Mouse (Mus musculus) limb, embryonic 13.5 days (tissue): ENCODE measurements around the gene Pdcd4. TPM values are rescaled to one million over a fixed set of nuclear protein-coding genes. Genes with fewer than 3 reads are reported as not detected.
A peak's percentile ranks its signal among the peaks of the same experiment; 100 is the strongest.

Source experiments
- ATAC-seq: fragments of 200-750 bp; cut with Nextera tagmentation; 2 replicates; pipeline ENCODE4 v1.8.0; 2017; ENCODE audit warnings: low read depth, moderate number of reproducible peaks, moderate TSS enrichment; ENCODE audit not compliant: low FRiP score
- H3K27ac ChIP-seq: fragments of 300-500 bp; sonication (generic); 2 replicates; pipeline ENCODE4 v1.5.1; 2015; ENCODE audit warnings: inconsistent platforms, mild to moderate bottlenecking, moderate library complexity
- H3K27me3 ChIP-seq: fragments of 300-500 bp; sonication (generic); 2 replicates; pipeline ENCODE4 v1.6.1; 2015; ENCODE audit warnings: mild to moderate bottlenecking, inconsistent platforms
- H3K36me3 ChIP-seq: fragments of 300-500 bp; sonication (generic); 2 replicates; pipeline ENCODE4 v1.6.1; 2015; ENCODE audit warnings: inconsistent platforms, mild to moderate bottlenecking, moderate library complexity
- H3K4me1 ChIP-seq: fragments of 300-500 bp; sonication (generic); 2 replicates; pipeline ENCODE4 v1.6.1; 2015; ENCODE audit warnings: inconsistent platforms
- H3K4me2 ChIP-seq: fragments of 300-500 bp; sonication (generic); replicated peaks from 2 replicates; pipeline ENCODE4 v1.6.1; 2015; ENCODE audit warnings: inconsistent platforms, mild to moderate bottlenecking, moderate library complexity
- H3K4me3 ChIP-seq: fragments of 300-500 bp; sonication (generic); 2 replicates; pipeline ENCODE4 v1.5.1; 2015; ENCODE audit warnings: moderate library complexity, mild to moderate bottlenecking, inconsistent platforms
- H3K9ac ChIP-seq: fragments of 300-500 bp; sonication (generic); 2 replicates; pipeline ENCODE4 v1.6.1; 2015; ENCODE audit warnings: mild to moderate bottlenecking, inconsistent platforms
- H3K9me3 ChIP-seq: fragments of 300-500 bp; sonication (generic); 2 replicates; pipeline ENCODE4 v1.6.1; 2016; ENCODE audit warnings: inconsistent platforms
- WGBS: fragments of 180-500 bp; shearing (Covaris S2); methylation state at CpG from one replicate; pipeline ENCODE4 v1.1.7; 2015; 5-methylcytosine and 5-hydroxymethylcytosine counted together
- polyA plus RNA-seq: library from polyadenylated mRNA; unstranded; fragments of >200 nt; fragmentation: Nextera tagmentation; extraction: Ambion mirVana; gene quantifications from 2 replicates; pipeline ENCODE4 v1.2.1, GENCODE M21; 2015

Gene Pdcd4
- polyA plus RNA-seq, 1 experiment from 2014 or later: 119 TPM

- H3K27ac ChIP-seq: no peak overlapping the region; the same call in 1 of the 2 replicates
- H3K27me3 ChIP-seq: no peaks in the 10 kb centered on the region
- no peak overlapping the region for H3K9ac ChIP-seq
- H3K4me1 ChIP-seq: peaks cover 33% of the 10 kb centered on the region
- H3K9me3 ChIP-seq: no peaks in the 10 kb centered on the region
- peak; percentile 42; the same call in 1 of the 2 replicates for ATAC-seq
- peak overlapping the region; percentile 28 for H3K4me2 ChIP-seq
- 18% methylated on average over 9 of the region's 9 CpGs for WGBS
- H3K36me3 ChIP-seq: no peaks in the 10 kb centered on the region
- H3K4me3 ChIP-seq: no peak overlapping the region
Measured at GRCm38 (mm10) chr19:53859149-53859548, 32.9 kb upstream of the Pdcd4 start.

DNA sequence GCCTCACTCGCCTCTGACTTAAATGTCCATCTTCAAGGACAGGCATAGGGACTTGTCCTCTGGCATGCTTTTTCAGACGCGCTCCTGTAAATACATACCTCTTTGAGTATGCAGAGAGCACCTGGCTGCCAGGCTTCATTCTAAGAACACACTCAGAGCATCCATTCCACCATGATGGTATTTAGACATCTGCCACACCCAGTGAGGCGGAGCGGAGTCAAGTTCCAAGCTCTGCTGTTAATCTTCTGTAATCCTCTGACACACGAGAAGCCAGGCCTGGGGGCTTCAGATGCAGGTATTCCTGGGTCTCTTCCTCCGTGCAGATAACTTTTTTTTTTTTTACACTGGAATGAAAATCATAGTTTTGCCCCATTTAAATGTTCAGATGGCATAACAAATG, 32.4 kb upstream of the Pdcd4 start:
- peak overlapping the region; percentile 28 for H3K4me2 ChIP-seq
- H3K27ac ChIP-seq: no peak overlapping the region; the same call in 1 of the 2 replicates

DNA sequence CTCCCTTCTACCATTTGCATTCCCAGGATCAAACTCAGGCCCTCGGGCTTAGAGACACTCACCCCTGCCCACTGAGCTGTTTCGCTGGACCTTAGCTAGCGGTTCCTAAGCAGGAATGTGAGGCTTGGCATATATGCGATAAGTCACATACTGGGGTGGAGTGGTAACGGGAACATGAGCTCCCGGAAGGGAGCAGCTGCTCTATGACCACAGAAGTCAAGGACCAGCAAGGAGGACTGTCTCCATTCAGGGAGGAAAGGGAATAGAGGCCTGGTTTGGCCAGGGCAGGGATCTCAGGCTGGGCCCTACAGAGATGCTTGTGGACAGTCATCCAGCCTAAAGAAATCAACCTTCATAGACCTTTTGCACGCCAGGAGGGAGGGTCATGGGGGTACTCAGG, 30.7 kb upstream of the Pdcd4 start:
- WGBS: 75% methylated on average over 7 of the region's 7 CpGs
- H3K9ac ChIP-seq: no peak overlapping the region
- H3K4me1 ChIP-seq: peaks cover 32% of the 10 kb centered on the region
- no peak for ATAC-seq
- H3K27ac ChIP-seq: no peak overlapping the region
- H3K36me3 ChIP-seq: no peaks in the 10 kb centered on the region
- H3K4me2 ChIP-seq: no peak overlapping the region
- H3K27me3 ChIP-seq: no peaks in the 10 kb centered on the region
- H3K4me3 ChIP-seq: no peak overlapping the region
- H3K9me3 ChIP-seq: no peaks in the 10 kb centered on the region

More for the DNA sequence above, 32.4 kb upstream of the Pdcd4 start:
- Histone ChIP-seq H3K4me3 (no peak overlapping the region), H3K9me3 (no peaks in the 10 kb centered on the region), H3K4me1 (peaks cover 32% of the 10 kb centered on the region), H3K36me3 (no peaks in the 10 kb centered on the region), H3K9ac (no peak overlapping the region), H3K27me3 (no peaks in the 10 kb centered on the region)
- ATAC-seq: no peak
- WGBS: 42% methylated on average over 7 of the region's 7 CpGs

DNA sequence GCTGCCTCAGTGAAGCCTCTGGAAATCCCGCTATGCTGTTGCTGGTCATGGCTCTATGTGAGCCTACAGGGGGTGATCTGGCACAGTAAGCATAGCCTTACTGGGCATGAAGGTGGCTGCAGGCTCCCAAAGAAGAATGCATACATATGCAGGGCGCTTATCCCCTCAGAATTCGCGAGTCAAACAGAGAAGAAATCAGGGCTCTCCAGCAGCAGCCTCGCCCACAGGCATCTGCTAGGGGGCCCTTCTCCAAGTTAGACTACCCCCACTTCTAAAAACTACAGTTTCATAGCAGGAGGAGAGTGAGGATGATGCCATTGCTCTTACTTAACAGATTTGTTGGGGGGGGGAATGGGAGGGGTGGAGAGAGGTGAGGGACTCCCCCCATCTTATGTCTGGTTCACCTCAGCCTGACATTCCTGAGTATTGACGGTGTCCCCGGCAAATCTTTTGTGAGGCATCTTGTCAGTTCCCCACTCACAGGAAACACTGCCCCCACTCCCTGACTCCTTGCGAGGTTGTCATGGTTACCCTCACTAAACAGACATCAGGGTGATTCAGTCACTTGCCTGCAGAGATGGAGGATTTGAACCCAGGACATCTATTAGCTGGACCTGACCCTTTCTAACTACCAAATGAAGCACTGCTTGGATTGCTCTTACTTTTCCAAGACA, 29.3 kb upstream of the Pdcd4 start:
- H3K27ac ChIP-seq: no peak overlapping the region

DNA sequence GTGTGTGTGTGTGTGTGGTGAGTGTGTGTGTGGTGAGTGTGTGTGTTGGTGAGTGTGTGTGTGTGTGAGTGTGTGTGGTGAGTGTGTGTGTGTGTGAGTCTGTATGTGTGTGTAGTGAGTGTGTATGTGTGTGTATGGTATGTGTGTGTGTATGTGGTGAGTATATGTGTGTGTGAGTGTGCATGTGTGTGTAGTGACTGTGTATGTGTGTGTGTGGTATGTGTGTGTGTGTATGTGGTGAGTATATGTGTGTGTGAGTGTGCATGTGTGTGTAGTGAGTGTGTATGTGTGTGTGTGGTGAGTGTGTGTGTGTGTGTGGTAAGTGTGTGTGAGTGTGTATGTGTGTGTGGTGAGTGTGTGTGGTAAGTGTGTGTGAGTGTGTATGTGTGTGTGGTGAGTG, 24.8 kb upstream of the Pdcd4 start:
- no peaks in the 10 kb centered on the region for H3K36me3 ChIP-seq
- H3K4me1 ChIP-seq: no peaks in the 10 kb centered on the region
- H3K4me2 ChIP-seq: no peak overlapping the region
- H3K9me3 ChIP-seq: no peaks in the 10 kb centered on the region
- ATAC-seq: no peak
- H3K9ac ChIP-seq: no peak overlapping the region
- H3K4me3 ChIP-seq: no peak overlapping the region
- no peaks in the 10 kb centered on the region for H3K27me3 ChIP-seq
- no peak overlapping the region for H3K27ac ChIP-seq

More for the DNA sequence above, 29.3 kb upstream of the Pdcd4 start:
- H3K4me1 ChIP-seq: peaks cover 23% of the 10 kb centered on the region
- no peak overlapping the region for H3K9ac ChIP-seq
- H3K4me2 ChIP-seq: no peak overlapping the region
- ATAC-seq: no peak
- no peaks in the 10 kb centered on the region for H3K9me3 ChIP-seq
- no peaks in the 10 kb centered on the region for H3K27me3 ChIP-seq
- H3K36me3 ChIP-seq: no peaks in the 10 kb centered on the region
- 76% methylated on average over 8 of the region's 8 CpGs for WGBS
- H3K4me3 ChIP-seq: no peak overlapping the region

GRCm38 (mm10) chr19:53868125-53868524, 23.9 kb upstream of the Pdcd4 start:
- 80% methylated on average over 6 of the region's 6 CpGs for WGBS
- Histone ChIP-seq H3K36me3 (no peaks in the 10 kb centered on the region), H3K27ac (no peak overlapping the region), H3K4me1 (no peaks in the 10 kb centered on the region), H3K4me3 (no peak overlapping the region), H3K27me3 (no peaks in the 10 kb centered on the region), H3K4me2 (no peak overlapping the region), H3K9me3 (no peaks in the 10 kb centered on the region), H3K9ac (no peak overlapping the region)
- no peak for ATAC-seq

DNA sequence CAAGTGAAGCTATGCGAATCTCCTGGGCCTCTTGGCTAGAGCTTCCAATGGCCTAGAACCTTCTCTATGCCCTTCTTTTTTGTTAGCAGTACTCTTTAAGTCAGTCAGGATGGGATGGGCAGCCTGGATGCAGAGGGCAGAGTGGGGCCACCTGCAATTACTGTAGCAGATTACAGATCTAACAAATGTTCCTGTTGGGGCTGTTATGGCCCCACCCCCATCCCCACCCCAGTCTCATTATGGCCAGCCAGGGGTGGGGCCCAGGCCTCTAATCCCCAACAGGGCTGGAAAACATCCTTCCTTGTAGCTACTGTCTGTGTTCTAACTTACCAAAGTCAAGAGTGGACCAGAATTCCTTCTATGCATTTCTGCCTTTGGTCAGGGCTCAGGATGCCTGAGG, 23.2 kb upstream of the Pdcd4 start:
- H3K36me3 ChIP-seq: no peaks in the 10 kb centered on the region
- WGBS: 88% methylated on average over 1 of the region's 1 CpGs

GRCm38 (mm10) chr19:53869427-53870385, 22.3 kb upstream of the Pdcd4 start:
- no peak overlapping the region for H3K4me3 ChIP-seq
- no peaks in the 10 kb centered on the region for H3K4me1 ChIP-seq
- 0 out of 2 replicates have a peak overlapping the region, but pooled peaks have one; percentile 22 for H3K27ac ChIP-seq
- H3K9me3 ChIP-seq: no peaks in the 10 kb centered on the region
- H3K4me2 ChIP-seq: no peak overlapping the region
- H3K9ac ChIP-seq: no peak overlapping the region
- no peaks in the 10 kb centered on the region for H3K27me3 ChIP-seq
- no peaks in the 10 kb centered on the region for H3K36me3 ChIP-seq
- 74% methylated on average over 4 of the region's 4 CpGs for WGBS
- no peak for ATAC-seq

More for the DNA sequence above, 23.2 kb upstream of the Pdcd4 start:
- ATAC-seq: no peak
- Histone ChIP-seq H3K27me3 (no peaks in the 10 kb centered on the region), H3K4me1 (no peaks in the 10 kb centered on the region), H3K4me2 (no peak overlapping the region), H3K9ac (no peak overlapping the region), H3K27ac (no peak overlapping the region), H3K9me3 (no peaks in the 10 kb centered on the region), H3K4me3 (no peak overlapping the region)

- H3K4me2 ChIP-seq: no peak overlapping the region
- H3K27me3 ChIP-seq: no peaks in the 10 kb centered on the region
- no peaks in the 10 kb centered on the region for H3K4me1 ChIP-seq
- no peaks in the 10 kb centered on the region for H3K36me3 ChIP-seq
- no peak for ATAC-seq
- H3K27ac ChIP-seq: no peak overlapping the region
- no peak overlapping the region for H3K4me3 ChIP-seq
- no peaks in the 10 kb centered on the region for H3K9me3 ChIP-seq
- WGBS: 64% methylated on average over 2 of the region's 2 CpGs
- no peak overlapping the region for H3K9ac ChIP-seq
Measured at GRCm38 (mm10) chr19:53870568-53870967, 21.5 kb upstream of the Pdcd4 start.

DNA sequence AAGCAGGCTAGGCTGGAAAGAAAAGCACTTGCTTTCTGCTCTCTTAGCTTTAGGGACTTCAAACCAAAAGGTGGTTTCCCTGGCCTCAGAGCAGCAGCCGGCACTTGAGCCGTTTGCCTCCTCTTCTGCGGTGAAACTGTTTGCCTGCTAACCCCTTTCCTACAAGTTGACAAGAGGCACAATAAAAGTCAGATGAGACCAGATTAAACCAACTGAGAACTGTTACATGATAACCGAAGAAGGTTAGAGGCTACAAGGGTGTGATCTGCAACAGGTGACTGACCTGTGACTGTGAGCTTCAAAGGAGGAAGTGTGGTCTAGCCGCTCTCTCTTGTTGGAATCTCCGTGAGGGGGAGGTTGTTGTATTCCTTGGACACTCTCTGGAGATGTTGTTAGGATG, 20.5 kb upstream of the Pdcd4 start:
- 71% methylated on average over 6 of the region's 6 CpGs for WGBS
- H3K9me3 ChIP-seq: no peaks in the 10 kb centered on the region
- no peak for ATAC-seq
- H3K27me3 ChIP-seq: no peaks in the 10 kb centered on the region
- no peak overlapping the region for H3K9ac ChIP-seq
- no peak overlapping the region for H3K4me2 ChIP-seq
- H3K4me1 ChIP-seq: peaks cover 7% of the 10 kb centered on the region
- H3K27ac ChIP-seq: no peak overlapping the region
- no peaks in the 10 kb centered on the region for H3K36me3 ChIP-seq
- H3K4me3 ChIP-seq: no peak overlapping the region

GRCm38 (mm10) chr19:53872994-53873713, 18.9 kb upstream of the Pdcd4 start:
- no peak for ATAC-seq

GRCm38 (mm10) chr19:53875246-53875645, 16.8 kb upstream of the Pdcd4 start:
- H3K36me3 ChIP-seq: no peaks in the 10 kb centered on the region
- no peak overlapping the region for H3K27ac ChIP-seq
- no peak for ATAC-seq
- H3K27me3 ChIP-seq: no peaks in the 10 kb centered on the region
- 80% methylated on average over 6 of the region's 6 CpGs for WGBS
- no peak overlapping the region for H3K9ac ChIP-seq
- H3K4me3 ChIP-seq: no peak overlapping the region
- no peak overlapping the region for H3K4me2 ChIP-seq
- H3K9me3 ChIP-seq: no peaks in the 10 kb centered on the region
- peaks cover 13% of the 10 kb centered on the region for H3K4me1 ChIP-seq

More at GRCm38 (mm10) chr19:53872994-53873713, 18.9 kb upstream of the Pdcd4 start:
- Histone ChIP-seq H3K4me3 (no peak overlapping the region), H3K27me3 (no peaks in the 10 kb centered on the region), H3K9ac (no peak overlapping the region), H3K4me1 (peaks cover 13% of the 10 kb centered on the region), H3K9me3 (no peaks in the 10 kb centered on the region), H3K36me3 (no peaks in the 10 kb centered on the region), H3K4me2 (no peak overlapping the region), H3K27ac (no peak overlapping the region)
- 82% methylated on average over 6 of the region's 6 CpGs for WGBS
